Mouse (Mus musculus) cortical plate, adult 2 months (tissue): ENCODE data around the gene Ifi27.

Experiments
- CTCF ChIP-seq: fragments of 200-500 bp; IDR thresholded peaks from 2 replicates; pipeline ENCODE4 v1.5.1; 2011; ENCODE audit warnings: mild to moderate bottlenecking, control low read depth, low read length; ENCODE audit not compliant: insufficient read depth; ENCODE audit errors: extremely low read depth
- POLR2A ChIP-seq: fragments of 200-500 bp; IDR thresholded peaks from 2 replicates; pipeline ENCODE4 v1.6.1; 2011; ENCODE audit warnings: mild to moderate bottlenecking, low read length, control low read depth; ENCODE audit not compliant: insufficient read depth; ENCODE audit errors: extremely low read depth

- no peak for TF ChIP-seq CTCF
- TF ChIP-seq POLR2A, result no peak
Observed at GRCm38 (mm10) chr12:103408144-103408543, 25.9 kb upstream of the Ifi27 start.
